Mouse (Mus musculus) limb, embryonic 12.5 days (tissue): ENCODE results near the gene Polr2a. TPM values are rescaled to one million over a fixed set of nuclear protein-coding genes. Genes with fewer than 3 reads are reported as not detected.

Experiments used
- ATAC-seq: fragments of 200-750 bp; cut with Nextera tagmentation; 2 replicates; pipeline ENCODE4 v1.8.0; 2017; ENCODE audit warnings: low read depth, moderate TSS enrichment; ENCODE audit not compliant: insufficient number of reproducible peaks, insufficient read depth, low FRiP score, low TSS enrichment
- H3K27ac ChIP-seq: fragments of 300-500 bp; sonication (generic); 2 replicates; pipeline ENCODE4 v1.5.1; 2016; ENCODE audit warnings: mild to moderate bottlenecking, moderate library complexity
- H3K27me3 ChIP-seq: fragments of 300-500 bp; sonication (generic); 2 replicates; pipeline ENCODE4 v1.6.1; 2016; ENCODE audit warnings: mild to moderate bottlenecking, moderate library complexity
- H3K36me3 ChIP-seq: fragments of 300-500 bp; sonication (generic); 2 replicates; pipeline ENCODE4 v1.6.1; 2016; ENCODE audit warnings: mild to moderate bottlenecking, moderate library complexity
- H3K4me1 ChIP-seq: fragments of 300-500 bp; sonication (generic); replicated peaks from 2 replicates; pipeline ENCODE4 v1.6.1; 2016
- H3K4me2 ChIP-seq: fragments of 300-500 bp; sonication (generic); 2 replicates; pipeline ENCODE4 v1.6.1; 2016; ENCODE audit warnings: mild to moderate bottlenecking, moderate library complexity
- H3K4me3 ChIP-seq: fragments of 300-500 bp; sonication (generic); replicated peaks from 2 replicates; pipeline ENCODE4 v1.5.1; 2016; ENCODE audit warnings: mild to moderate bottlenecking
- H3K9ac ChIP-seq: fragments of 300-500 bp; sonication (generic); replicated peaks from 2 replicates; pipeline ENCODE4 v1.6.1; 2016; ENCODE audit warnings: mild to moderate bottlenecking, moderate library complexity
- H3K9me3 ChIP-seq: fragments of 300-500 bp; sonication (generic); 2 replicates; pipeline ENCODE4 v1.6.1; 2016; ENCODE audit warnings: mild to moderate bottlenecking, moderate library complexity
- WGBS: fragments of 180-500 bp; shearing (Covaris S2); methylation state at CpG from one replicate; pipeline ENCODE4 v1.1.7; 2016; 5-methylcytosine and 5-hydroxymethylcytosine counted together
- polyA plus RNA-seq: library from polyadenylated mRNA; unstranded; fragments of >200 nt; fragmentation: Nextera tagmentation; extraction: Ambion mirVana; gene quantifications from 2 replicates; pipeline ENCODE4 v1.2.1, GENCODE M21; 2016

Gene Polr2a
- polyA plus RNA-seq = 27.2 and 38.1 TPM in 2 replicates

DNA sequence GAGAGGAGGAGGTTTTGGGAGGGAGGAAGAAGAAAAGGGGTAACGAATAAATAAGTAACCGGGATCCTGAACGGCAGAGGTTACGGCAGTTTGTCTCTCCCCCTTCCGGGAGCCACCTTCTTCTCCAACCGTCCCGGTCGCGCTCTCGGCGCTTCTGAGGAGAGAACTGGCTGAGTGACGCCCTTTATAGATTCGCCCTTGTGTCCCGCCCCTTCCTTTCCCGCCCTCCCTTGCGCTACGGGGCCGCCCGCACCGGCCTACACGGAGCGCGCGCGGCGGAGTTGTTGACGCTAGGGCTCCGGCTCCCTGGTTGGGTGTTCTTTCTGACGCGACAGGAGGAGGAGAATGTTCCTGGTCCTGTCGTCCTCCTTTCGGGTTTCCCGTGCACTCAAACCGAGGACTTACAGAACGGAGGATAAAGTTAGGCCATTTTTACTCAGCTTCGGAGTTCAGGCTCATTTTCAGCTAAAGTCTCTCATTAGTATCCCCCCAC lies at the start of gene Polr2a:
TSS of gene Polr2a (minus strand) at position 160 of the 493 bp plus-strand sequence.
- Histone ChIP-seq H3K4me1 (peaks cover 41% of the 10 kb centered on the region), H3K4me2 (peak within 1 kb of the TSS; percentile 78), H3K27ac (peak within 1 kb of the TSS; percentile 98), H3K4me3 (peak within 1 kb of the TSS; percentile 63), H3K27me3 (no peaks in the 10 kb centered on the region), H3K36me3 (no peaks in the 10 kb centered on the region), H3K9me3 (no peaks in the 10 kb centered on the region), H3K9ac (peak within 1 kb of the TSS; percentile 72)
- peak; percentile 96 for ATAC-seq
- under 1% methylated on average over 36 of the region's 36 CpGs for WGBS

DNA sequence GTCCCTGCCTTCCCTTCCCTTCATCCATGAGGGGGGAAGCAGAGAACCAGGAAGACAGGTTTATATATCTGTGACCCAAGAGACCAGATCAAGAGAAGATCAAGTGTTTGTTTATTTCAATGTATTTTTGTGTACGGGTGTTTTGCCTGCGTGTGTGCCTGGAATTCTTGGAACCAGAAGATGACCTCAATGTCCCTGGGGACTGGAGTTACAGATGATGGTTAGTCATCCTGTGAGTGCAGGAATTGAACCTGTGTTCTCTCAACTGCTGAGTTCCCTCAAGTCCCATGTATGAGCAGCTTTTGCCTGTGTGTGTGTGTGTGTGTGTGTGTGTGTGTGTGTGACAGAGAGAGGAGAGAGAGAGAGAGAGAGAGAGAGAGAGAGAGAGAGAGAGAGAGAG lies 49.2 kb upstream of the Polr2a start:
- Histone ChIP-seq H3K9me3 (peaks cover 9% of the 10 kb centered on the region), H3K4me1 (peaks cover 26% of the 10 kb centered on the region), H3K9ac (no peak overlapping the region), H3K36me3 (no peaks in the 10 kb centered on the region), H3K4me2 (no peak overlapping the region), H3K27me3 (peaks cover 53% of the 10 kb centered on the region), H3K27ac (no peak overlapping the region), H3K4me3 (no peak overlapping the region)
- no peak for ATAC-seq
- 77% methylated on average over 2 of the region's 2 CpGs for WGBS

DNA sequence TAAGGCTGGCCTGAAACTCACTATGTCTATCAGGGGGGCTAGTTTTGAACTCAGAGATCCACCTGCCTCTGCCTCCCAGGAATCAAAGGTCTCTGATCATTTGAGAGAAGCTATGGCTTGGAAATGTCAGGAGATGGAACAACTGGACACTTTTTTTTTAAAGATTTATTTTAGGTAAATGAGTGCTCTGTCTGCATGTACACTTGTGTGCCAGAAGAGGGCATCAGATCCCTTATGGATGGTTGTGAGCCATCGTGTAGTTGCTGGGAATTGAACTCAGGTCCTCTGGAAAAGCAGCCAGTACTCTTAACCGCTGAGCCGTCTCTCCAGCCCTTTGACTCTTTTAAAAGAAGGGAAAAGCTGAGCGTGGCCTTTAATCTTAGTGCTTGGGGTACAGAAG lies 47.9 kb upstream of the Polr2a start:
- Histone ChIP-seq H3K9ac (no peak overlapping the region), H3K27ac (no peak overlapping the region), H3K36me3 (no peaks in the 10 kb centered on the region), H3K4me2 (no peak overlapping the region), H3K4me3 (no peak overlapping the region), H3K27me3 (peaks cover 66% of the 10 kb centered on the region), H3K9me3 (peaks cover 9% of the 10 kb centered on the region), H3K4me1 (peaks cover 38% of the 10 kb centered on the region)
- 78% methylated on average over 4 of the region's 4 CpGs for WGBS
- no peak for ATAC-seq

DNA sequence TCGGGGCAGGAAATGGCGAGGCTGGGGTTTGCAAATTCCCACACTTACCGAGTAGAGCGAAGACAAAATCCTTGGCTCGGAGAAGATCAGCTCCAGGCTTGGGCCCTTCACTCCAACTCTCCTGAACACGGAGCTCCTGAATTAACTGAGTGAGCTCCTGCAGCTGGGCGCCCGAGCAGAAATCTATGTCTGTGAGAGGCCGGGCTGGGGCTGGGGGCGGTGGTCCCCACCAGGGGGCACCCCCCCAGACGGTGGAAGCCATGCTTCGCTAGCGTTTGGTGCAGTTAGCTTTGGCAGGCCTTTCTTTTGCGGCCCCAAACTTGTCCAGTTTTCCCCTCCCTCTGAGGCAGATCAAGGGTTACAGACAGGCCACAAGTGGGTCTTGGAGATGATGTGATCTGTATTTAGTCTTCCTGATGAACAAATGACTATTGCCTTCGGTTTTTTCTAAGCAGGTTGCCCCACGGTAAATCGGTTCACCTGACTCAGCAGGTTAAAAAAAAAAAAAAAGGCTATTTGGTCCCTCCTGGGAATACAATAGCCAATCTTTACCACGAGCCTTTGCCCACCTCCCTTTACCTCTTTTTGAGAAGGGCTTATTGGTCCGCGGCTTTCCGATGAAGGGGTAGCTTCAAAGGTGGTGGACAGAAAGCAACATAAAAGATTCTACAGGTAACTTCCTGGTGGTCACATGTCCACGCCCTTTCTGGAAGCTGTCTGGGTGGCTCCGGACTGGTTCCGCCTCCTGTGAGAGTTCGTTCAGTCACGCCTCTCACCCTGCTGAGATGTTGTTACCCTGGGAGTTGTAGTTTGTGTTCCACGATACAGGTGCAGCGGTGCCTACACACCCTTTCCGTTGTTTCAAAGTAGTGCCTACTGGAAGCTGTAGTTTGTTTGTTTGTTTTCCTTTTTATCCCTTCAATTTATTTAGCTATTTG lies 46.8 kb upstream of the Polr2a start, which contains the start of gene Tmem102:
TSS of gene Tmem102 (minus strand) at position 653 of the 938 bp plus-strand sequence.
- Histone ChIP-seq H3K27ac (no peak within 1 kb of the TSS), H3K4me2 (peak within 1 kb of the TSS; percentile 92), H3K4me3 (peak within 1 kb of the TSS; percentile 57), H3K27me3 (peaks cover 77% of the 10 kb centered on the region), H3K36me3 (no peaks in the 10 kb centered on the region), H3K9ac (0 out of 2 replicates have a peak within 1 kb of the TSS, but pooled peaks have one; percentile 9), H3K4me1 (peaks cover 47% of the 10 kb centered on the region), H3K9me3 (peaks cover 9% of the 10 kb centered on the region)
- WGBS = 6% methylated on average over 29 of the region's 29 CpGs
- ATAC-seq = no peak

DNA sequence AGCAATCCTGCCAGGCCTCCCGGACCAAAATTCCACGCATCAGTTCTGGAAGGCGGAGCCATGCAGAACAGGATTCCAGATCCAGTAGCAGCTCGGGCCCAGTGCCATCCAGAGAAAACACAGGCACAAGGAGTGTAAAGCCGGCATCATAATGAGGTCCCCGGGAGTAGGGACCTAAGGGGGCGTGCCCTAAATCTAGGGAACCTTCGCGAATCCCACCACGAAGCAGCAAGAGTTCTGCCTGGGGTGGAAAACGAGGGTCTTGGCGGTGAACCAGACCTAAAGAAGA lies 46.2 kb upstream of the Polr2a start:
- WGBS = 3% methylated on average over 12 of the region's 12 CpGs
- peak overlapping the region; percentile 92 for H3K4me2 ChIP-seq
- H3K4me1 ChIP-seq = peaks cover 54% of the 10 kb centered on the region
- H3K9me3 ChIP-seq = peaks cover 9% of the 10 kb centered on the region
- no peak overlapping the region for H3K27ac ChIP-seq
- H3K27me3 ChIP-seq = peaks cover 84% of the 10 kb centered on the region
- H3K4me3 ChIP-seq = peak overlapping the region; percentile 57
- H3K36me3 ChIP-seq = no peaks in the 10 kb centered on the region
- no peak for ATAC-seq
- H3K9ac ChIP-seq = 0 out of 2 replicates have a peak overlapping the region, but pooled peaks have one; percentile 9

DNA sequence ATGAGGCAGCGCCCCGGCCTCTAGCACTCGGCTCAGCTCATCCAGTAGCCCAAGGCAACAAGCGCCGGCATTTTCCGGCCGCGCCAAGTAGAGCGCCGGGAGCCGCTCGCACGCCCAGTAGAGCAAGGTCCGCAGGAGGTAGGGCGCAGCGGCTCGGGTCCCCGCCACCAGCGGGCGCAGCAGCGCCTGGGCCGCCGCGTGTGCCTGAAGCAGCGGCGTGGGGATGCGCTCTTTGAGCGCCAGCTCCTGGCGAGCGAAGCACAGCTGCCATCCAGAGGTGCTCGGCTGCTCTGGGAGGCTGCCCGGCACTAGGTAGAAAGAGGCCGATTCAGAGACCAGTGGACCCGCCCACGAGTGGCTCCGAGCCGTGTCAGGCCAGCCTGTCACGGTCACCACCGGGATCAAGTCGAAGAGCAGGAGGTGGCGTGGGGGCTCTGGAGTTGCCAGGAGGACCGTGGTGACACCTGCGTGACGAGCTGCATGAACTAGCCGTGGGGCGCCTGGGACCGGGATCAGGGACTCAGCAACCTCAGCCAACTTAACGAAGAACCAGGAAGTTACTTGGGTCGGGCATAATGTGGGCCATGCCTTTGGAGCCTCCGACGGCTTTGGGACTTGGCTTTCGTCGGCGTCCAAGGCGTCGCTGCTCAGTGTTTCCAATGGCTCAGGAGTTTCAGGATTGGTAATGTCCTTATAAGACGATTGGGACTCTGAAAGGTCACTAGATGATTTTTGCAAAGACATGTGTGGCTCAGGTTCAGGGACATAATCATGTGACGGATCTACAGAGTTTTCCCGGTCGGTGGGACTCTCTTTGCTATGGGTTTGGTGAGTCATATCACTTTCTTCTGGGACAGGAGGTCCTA lies 45.6 kb upstream of the Polr2a start:
- Histone ChIP-seq H3K4me2 (peak overlapping the region; percentile 92), H3K9me3 (peaks cover 9% of the 10 kb centered on the region), H3K36me3 (no peaks in the 10 kb centered on the region), H3K4me3 (peak overlapping the region; percentile 57), H3K4me1 (peaks cover 58% of the 10 kb centered on the region), H3K9ac (peak overlapping the region; percentile 52), H3K27ac (no peak overlapping the region), H3K27me3 (peaks cover 90% of the 10 kb centered on the region)
- peak; percentile 40 for ATAC-seq
- 2% methylated on average over 60 of the region's 60 CpGs for WGBS

DNA sequence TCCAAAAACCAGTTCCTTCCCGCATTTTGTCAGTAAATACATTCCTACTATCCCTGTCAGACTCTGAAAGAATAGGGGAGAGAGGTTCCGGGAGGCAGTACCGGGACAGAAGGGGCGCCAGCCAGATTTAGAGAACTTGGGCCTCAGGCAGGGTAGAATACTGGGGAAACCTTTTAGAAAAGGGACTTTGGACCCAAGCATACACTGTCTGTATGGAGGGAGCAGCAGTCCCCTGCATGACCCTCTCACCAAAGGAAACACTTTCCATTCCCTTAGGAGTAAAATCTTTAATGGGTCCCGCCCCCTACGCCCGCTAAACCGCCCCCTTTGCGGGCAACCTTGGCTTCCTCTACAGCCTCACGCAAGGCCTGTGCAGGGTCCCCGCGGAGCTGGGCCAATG lies 44.9 kb upstream of the Polr2a start:
- H3K4me3 ChIP-seq = peak overlapping the region; percentile 57
- ATAC-seq = no peak
- 2% methylated on average over 12 of the region's 12 CpGs for WGBS
- peaks cover 58% of the 10 kb centered on the region for H3K4me1 ChIP-seq
- peak overlapping the region; percentile 52 for H3K9ac ChIP-seq
- H3K4me2 ChIP-seq = peak overlapping the region; percentile 92
- H3K36me3 ChIP-seq = no peaks in the 10 kb centered on the region
- peaks cover 97% of the 10 kb centered on the region for H3K27me3 ChIP-seq
- peaks cover 9% of the 10 kb centered on the region for H3K9me3 ChIP-seq
- no peak overlapping the region for H3K27ac ChIP-seq

DNA sequence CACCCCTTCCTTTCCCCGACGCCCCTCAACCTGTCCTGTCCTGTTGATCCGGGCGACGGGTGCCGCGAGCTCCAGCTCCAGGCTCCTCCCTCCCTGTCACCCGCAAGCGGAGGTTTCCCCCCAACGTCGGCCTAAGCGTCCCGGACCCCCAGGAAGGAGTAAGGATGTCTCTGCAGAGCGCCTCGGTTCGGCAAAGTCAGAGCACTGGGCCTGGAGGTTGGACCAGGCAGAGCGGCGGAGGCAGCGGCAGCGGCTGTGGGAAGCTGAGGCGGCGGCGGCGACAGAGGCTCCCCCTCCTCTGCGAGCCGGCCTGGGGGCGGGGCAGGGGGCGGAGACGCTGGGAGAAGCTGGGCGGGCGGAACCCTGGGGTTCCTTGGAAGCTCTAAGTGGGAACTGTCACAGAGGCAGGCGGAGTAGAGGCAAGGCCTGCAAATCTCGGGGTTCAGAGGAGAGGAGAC lies 44.2 kb upstream of the Polr2a start:
- Histone ChIP-seq H3K9ac (peak overlapping the region; percentile 63), H3K27ac (no peak overlapping the region), H3K4me1 (peaks cover 58% of the 10 kb centered on the region), H3K4me3 (peak overlapping the region; percentile 57), H3K9me3 (peaks cover 9% of the 10 kb centered on the region), H3K27me3 (peaks cover 98% of the 10 kb centered on the region), H3K36me3 (no peaks in the 10 kb centered on the region), H3K4me2 (peak overlapping the region; percentile 92)
- no peak for ATAC-seq
- under 1% methylated on average over 33 of the region's 33 CpGs for WGBS

DNA sequence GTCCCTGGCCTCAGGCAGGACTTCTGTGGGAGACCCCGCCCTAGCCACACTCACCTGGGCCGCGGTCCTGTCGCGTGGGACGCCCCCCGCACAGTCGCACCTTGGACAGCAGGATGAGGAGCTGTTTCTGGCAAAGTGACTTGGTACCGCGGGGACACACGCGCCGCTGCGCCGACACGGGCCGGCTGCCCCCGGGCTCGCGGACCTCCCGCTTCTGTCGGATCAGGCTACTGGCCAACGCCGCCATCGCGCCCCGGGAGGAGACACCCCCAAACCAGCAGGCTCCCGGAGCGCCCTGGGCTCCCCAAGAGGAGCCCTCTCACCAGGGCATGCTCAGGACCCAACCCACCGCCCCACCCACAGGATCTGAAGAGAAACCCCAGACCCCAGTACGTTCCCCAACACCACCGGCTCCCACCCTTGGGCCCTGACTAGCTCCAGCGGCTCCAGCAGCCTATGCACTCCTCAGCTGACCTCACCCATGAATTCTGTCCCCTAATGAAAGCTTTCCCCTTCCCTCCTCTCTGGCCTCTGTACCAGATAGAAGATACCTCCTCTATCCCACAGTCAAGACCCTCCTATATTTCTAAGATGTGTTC lies 43.0 kb upstream of the Polr2a start, which contains the start of gene Fgf11:
TSS of gene Fgf11 (minus strand) at position 479 of the 599 bp plus-strand sequence.
- H3K4me1 ChIP-seq = peaks cover 58% of the 10 kb centered on the region
- 1% methylated on average over 33 of the region's 33 CpGs for WGBS
- no peak for ATAC-seq

DNA sequence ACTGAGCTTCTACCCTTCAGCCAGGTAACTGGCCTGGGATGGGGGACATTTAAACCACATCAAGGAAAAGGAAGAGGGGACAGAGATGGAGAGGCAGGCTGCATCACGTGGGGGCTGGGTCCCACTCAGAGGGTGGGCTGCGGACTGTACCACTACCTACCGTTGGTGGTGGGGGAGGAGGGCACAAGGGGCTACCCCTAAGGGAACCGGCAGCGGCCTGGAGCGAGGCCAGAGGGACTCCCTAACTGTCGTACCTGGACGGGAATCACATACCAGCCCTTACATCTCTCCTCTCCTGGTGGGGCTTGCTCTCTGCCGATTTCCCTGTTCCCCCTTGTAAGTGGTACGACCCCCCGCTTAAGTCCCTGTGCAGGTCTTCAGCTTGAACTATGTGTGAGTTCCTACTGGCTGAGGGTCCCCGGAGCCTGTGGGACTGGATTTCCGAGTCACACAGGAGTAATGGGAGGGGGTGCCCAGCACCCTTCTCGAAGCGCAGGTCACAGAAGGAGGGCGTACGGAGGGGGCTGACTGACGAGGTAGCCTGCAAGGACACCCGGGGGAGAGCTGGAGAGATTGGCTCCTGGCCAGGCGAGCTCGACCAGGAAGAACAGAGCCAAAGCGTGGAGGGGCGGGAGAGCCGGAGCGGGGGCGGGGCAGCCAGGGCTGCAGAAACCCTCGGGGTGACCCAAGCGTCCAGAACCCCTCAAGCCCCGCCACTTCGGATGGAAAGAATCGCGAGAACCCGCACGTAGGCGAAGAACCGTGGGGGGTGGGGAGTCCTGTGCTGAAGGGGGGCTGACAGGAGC lies 42.2 kb upstream of the Polr2a start:
- ATAC-seq = peak; percentile 61; the same call in 1 of the 2 replicates
- peak overlapping the region; percentile 92 for H3K4me2 ChIP-seq
- peak overlapping the region; percentile 57 for H3K4me3 ChIP-seq
- H3K4me1 ChIP-seq = peaks cover 63% of the 10 kb centered on the region
- H3K27me3 ChIP-seq = peaks cover 99% of the 10 kb centered on the region
- H3K9me3 ChIP-seq = no peaks in the 10 kb centered on the region
- no peaks in the 10 kb centered on the region for H3K36me3 ChIP-seq
- WGBS = under 1% methylated on average over 35 of the region's 36 CpGs
- peak overlapping the region; percentile 47 for H3K27ac ChIP-seq
- peak overlapping the region; percentile 68 for H3K9ac ChIP-seq

More for the DNA sequence above, 43.0 kb upstream of the Polr2a start, which contains the start of gene Fgf11:
- Histone ChIP-seq H3K27me3 (peaks cover 99% of the 10 kb centered on the region), H3K4me3 (peak within 1 kb of the TSS; percentile 57), H3K9me3 (peaks cover 6% of the 10 kb centered on the region), H3K27ac (peak within 1 kb of the TSS; percentile 47), H3K9ac (peak within 1 kb of the TSS; percentile 68), H3K4me2 (peak within 1 kb of the TSS; percentile 92), H3K36me3 (no peaks in the 10 kb centered on the region)
